Mouse (Mus musculus): ENCODE results near the gene Ppp2r5d. TPM values are rescaled to one million over a fixed set of nuclear protein-coding genes. Genes with fewer than 3 reads are reported as not detected.

The Ppp2r5d gene
- total RNA-seq, 1 experiment from 2014 or later, result 37.4 TPM

- no peak for ATAC-seq (replicated peaks in 1 of 2; ENCODE audit: insufficient read depth in 1 of 2, low FRiP score in 2 of 2, low TSS enrichment in 1 of 2, low read depth in 1 of 2, poor library complexity in 2 of 2, severe bottlenecking in 2 of 2)
Measured at GRCm38 (mm10) chr17:46699245-46699644, 5.7 kb downstream of the Ppp2r5d start.

- ATAC-seq (replicated peaks in 1 of 2; ENCODE audit: insufficient read depth in 1 of 2, low FRiP score in 2 of 2, low TSS enrichment in 1 of 2, low read depth in 1 of 2, poor library complexity in 2 of 2, severe bottlenecking in 2 of 2), result no peak
Measured at GRCm38 (mm10) chr17:46698515-46698914, 6.4 kb downstream of the Ppp2r5d start.

GRCm38 (mm10) chr17:46694517-46695063 lies 10.3 kb downstream of the Ppp2r5d start:
- ATAC-seq (replicated peaks in 1 of 2; ENCODE audit: insufficient read depth in 1 of 2, low FRiP score in 2 of 2, low TSS enrichment in 1 of 2, low read depth in 1 of 2, poor library complexity in 2 of 2, severe bottlenecking in 2 of 2), result no peak

- no peak for ATAC-seq (replicated peaks in 1 of 2; ENCODE audit: insufficient read depth in 1 of 2, low FRiP score in 2 of 2, low TSS enrichment in 1 of 2, low read depth in 1 of 2, poor library complexity in 2 of 2, severe bottlenecking in 2 of 2)
Measured at GRCm38 (mm10) chr17:46691390-46691789, 13.5 kb downstream of the Ppp2r5d start.

GRCm38 (mm10) chr17:46690665-46691064 lies 14.2 kb downstream of the Ppp2r5d start:
- ATAC-seq (replicated peaks in 1 of 2; ENCODE audit: insufficient read depth in 1 of 2, low FRiP score in 2 of 2, low TSS enrichment in 1 of 2, low read depth in 1 of 2, poor library complexity in 2 of 2, severe bottlenecking in 2 of 2), result no peak

DNA sequence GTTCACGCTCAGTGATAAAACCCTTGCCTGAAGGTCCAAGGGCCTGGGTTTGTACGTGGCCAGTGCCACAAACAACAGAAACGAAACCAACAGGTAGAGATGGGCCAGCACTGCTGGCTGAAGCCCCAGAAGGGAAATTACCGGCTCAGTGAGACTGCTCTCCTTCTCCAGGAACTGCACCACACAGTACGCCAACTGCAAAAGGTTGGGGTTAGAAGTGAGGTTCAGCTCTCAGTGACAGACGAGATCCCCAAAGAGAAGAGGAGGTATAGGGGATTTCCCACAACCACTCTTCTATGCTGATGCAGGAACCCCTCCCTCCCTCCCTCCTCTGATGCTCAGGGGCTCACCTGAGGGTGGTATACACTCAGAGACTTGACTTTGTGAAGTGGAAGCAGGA lies 19.0 kb downstream of the Ppp2r5d start:
- no peak for ATAC-seq (replicated peaks in 1 of 2; ENCODE audit: insufficient read depth in 1 of 2, low FRiP score in 2 of 2, low TSS enrichment in 1 of 2, low read depth in 1 of 2, poor library complexity in 2 of 2, severe bottlenecking in 2 of 2)

GRCm38 (mm10) chr17:46682654-46683389 lies 22.1 kb downstream of the Ppp2r5d start:
- ATAC-seq (replicated peaks in 1 of 2; ENCODE audit: insufficient read depth in 1 of 2, low FRiP score in 2 of 2, low TSS enrichment in 1 of 2, low read depth in 1 of 2, poor library complexity in 2 of 2, severe bottlenecking in 2 of 2), result no peak

- ATAC-seq (replicated peaks in 1 of 2; ENCODE audit: insufficient read depth in 1 of 2, low FRiP score in 2 of 2, low TSS enrichment in 1 of 2, low read depth in 1 of 2, poor library complexity in 2 of 2, severe bottlenecking in 2 of 2), result no peak
Measured at GRCm38 (mm10) chr17:46681466-46682118, 23.3 kb downstream of the Ppp2r5d start.

DNA sequence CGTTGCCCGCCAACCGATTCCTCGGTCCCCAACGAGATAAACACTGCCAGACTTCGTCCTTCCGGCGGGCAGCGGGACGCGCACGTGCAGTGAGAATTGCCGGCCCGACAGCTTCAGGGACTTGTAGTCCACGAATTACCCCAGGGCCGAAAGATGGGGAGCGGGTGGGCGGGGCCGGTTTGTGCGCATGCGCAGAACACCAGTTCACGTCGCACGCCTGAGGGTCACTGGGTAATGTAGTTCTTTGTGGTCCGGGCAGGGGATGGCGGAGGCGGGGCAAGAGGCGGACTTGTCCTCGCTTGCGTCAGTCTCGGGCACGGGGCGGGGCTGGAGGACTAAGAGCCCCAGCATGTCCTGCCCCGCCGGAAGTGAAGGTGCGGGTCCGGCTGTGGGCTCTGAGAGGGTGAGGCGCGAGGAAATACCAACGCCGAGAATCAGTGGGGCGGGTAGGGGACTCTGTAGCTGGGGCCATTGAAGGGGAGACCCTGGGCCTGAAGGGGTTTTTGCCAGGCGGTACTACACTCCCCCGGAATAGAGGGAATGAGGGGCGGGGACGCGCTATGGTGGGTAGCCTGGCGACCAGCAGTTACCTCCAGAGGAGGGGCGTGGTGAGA lies 24.0 kb downstream of the Ppp2r5d start, which contains the start of gene Klhdc3:
Gene Klhdc3, minus strand, starts transcription at position 155 of the 614 bp plus-strand sequence.
- peak; percentile 95 to 98 for ATAC-seq (replicated peaks in 1 of 2; ENCODE audit: insufficient read depth in 1 of 2, low FRiP score in 2 of 2, low TSS enrichment in 1 of 2, low read depth in 1 of 2, poor library complexity in 2 of 2, severe bottlenecking in 2 of 2)

- ATAC-seq (replicated peaks in 1 of 2; ENCODE audit: insufficient read depth in 1 of 2, low FRiP score in 2 of 2, low TSS enrichment in 1 of 2, low read depth in 1 of 2, poor library complexity in 2 of 2, severe bottlenecking in 2 of 2), result peak in 1 of 2 experiments; percentile 41; a peak in 2 of 4 replicates
Measured at GRCm38 (mm10) chr17:46679843-46680759, 24.8 kb downstream of the Ppp2r5d start.

DNA sequence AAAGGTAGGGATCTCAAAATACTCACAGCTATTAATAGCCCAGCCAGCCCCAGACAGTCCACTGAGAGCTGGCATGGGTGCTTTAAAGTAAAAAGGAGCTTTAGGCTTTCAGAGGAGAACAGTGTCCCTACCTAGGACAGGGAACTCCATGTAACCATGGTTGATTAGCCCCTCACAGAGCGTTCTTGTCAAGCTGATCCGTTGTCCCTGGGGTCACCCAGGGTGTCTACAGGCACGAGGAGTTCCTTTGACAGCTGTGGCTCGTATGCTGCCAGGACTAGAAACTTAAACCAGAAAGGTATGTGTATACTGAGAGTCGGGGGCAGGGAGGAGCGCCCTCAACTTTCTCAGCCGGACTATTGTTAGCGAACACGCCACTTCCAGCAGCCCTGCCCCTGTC lies 26.0 kb downstream of the Ppp2r5d start:
- no peak for ATAC-seq (replicated peaks in 1 of 2; ENCODE audit: insufficient read depth in 1 of 2, low FRiP score in 2 of 2, low TSS enrichment in 1 of 2, low read depth in 1 of 2, poor library complexity in 2 of 2, severe bottlenecking in 2 of 2)

DNA sequence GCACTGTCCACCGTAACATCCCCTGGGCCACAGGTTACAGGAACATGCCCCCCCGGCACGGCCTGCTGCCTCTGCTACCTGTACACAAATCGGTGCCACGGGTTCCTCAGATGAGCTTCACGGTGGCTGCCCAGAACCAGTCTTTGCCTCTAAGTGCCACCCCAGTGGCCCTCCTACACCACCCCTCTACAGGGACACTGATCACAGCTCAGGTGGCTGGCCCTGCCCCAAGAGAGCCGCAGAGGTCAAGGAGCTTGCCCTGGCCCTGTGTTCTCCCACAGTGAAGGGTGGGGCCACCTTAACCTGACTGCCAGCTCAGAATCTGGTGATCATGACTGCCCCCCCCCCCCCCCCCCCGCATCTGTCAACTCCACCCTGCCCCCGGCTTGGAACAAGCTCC lies 26.5 kb downstream of the Ppp2r5d start, which contains the start of gene Mea1:
Gene Mea1, plus strand, starts transcription at position 378 of the 400 bp plus-strand sequence.
- ATAC-seq (replicated peaks in 1 of 2; ENCODE audit: insufficient read depth in 1 of 2, low FRiP score in 2 of 2, low TSS enrichment in 1 of 2, low read depth in 1 of 2, poor library complexity in 2 of 2, severe bottlenecking in 2 of 2), result no peak

GRCm38 (mm10) chr17:46674530-46675283 lies 30.2 kb downstream of the Ppp2r5d start:
- no peak for ATAC-seq (replicated peaks in 1 of 2; ENCODE audit: insufficient read depth in 1 of 2, low FRiP score in 2 of 2, low TSS enrichment in 1 of 2, low read depth in 1 of 2, poor library complexity in 2 of 2, severe bottlenecking in 2 of 2)

DNA sequence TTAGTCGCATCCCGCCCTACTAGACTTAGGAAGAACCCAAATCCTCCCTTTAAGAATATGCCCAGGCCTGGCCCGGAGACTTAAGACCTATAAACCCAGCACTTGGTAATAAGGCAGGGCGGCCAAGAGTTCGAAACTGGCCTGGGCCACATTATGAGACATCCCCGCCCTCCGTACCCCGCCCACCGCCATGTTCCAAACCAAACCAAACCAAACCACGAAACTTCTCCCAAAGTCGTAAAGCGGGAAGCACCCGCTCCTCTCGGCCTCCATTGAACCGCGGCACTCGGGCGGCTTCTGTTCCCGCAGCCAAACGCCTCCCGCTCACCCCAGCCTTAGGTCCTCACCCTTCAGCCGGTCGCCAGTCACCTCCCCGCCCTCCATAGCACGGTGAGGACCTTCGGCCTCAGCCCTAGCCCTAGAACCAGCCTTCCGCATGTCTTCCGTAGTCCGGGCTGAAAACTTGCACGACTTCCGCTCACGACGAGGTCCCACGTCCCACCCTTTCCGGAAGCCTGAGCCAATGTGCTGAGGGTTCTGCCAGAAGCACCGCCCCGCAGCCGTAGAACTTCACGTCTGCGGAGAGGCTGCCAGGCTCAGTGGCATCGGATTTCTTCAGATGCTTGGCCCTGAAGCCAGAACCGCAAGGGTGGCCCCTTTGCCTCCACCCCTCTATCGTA lies 30.9 kb downstream of the Ppp2r5d start, which contains the start of gene Rrp36:
Gene Rrp36, minus strand, starts transcription at position 503 of the 680 bp plus-strand sequence.
- ATAC-seq (replicated peaks in 1 of 2; ENCODE audit: insufficient read depth in 1 of 2, low FRiP score in 2 of 2, low TSS enrichment in 1 of 2, low read depth in 1 of 2, poor library complexity in 2 of 2, severe bottlenecking in 2 of 2), result peak; percentile 99

DNA sequence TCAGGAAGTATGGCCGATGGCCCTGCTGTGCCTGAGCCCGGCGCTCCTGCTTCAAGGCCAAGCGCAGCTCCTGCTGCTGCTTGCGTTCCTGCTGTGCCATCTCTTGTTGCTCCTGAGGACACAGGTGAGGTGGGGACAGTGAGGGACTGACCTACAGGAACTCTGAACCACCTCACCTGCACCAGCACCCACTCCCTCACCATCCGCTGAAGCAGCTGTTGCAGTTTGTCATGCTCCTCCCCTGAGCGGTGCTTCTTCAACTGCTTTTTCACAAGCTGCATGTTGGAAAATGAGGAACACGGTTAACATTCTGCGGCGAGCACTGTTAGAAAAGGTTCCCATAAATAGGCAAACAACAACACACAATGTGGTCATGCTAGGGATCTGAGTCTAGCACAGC lies 35.0 kb downstream of the Ppp2r5d start:
- no peak for ATAC-seq (replicated peaks in 1 of 2; ENCODE audit: insufficient read depth in 1 of 2, low FRiP score in 2 of 2, low TSS enrichment in 1 of 2, low read depth in 1 of 2, poor library complexity in 2 of 2, severe bottlenecking in 2 of 2)

DNA sequence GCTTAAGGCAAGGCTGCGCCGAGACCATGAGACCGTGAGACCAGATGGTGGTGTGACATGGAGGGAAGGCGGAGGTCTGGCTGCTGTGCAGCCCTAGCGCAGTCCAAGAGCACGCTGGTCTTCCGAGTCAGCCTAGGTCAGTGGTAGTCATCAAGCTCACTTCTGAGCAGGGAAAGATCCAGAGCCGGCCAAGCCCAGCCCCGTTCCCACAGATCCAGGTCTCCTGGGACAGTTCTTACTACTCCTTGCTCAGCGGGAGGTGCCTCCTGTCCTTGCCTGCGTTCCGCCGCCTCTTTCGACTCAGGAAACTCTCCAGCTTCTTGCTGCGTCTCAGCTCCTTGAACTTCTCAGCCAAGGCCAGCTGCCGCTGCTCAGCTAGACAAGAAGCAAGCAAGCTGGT lies 37.2 kb downstream of the Ppp2r5d start:
- ATAC-seq (replicated peaks in 1 of 2; ENCODE audit: insufficient read depth in 1 of 2, low FRiP score in 2 of 2, low TSS enrichment in 1 of 2, low read depth in 1 of 2, poor library complexity in 2 of 2, severe bottlenecking in 2 of 2), result no peak
